Mouse (Mus musculus): Measurements from ENCODE around the gene Gsg1.

DNA sequence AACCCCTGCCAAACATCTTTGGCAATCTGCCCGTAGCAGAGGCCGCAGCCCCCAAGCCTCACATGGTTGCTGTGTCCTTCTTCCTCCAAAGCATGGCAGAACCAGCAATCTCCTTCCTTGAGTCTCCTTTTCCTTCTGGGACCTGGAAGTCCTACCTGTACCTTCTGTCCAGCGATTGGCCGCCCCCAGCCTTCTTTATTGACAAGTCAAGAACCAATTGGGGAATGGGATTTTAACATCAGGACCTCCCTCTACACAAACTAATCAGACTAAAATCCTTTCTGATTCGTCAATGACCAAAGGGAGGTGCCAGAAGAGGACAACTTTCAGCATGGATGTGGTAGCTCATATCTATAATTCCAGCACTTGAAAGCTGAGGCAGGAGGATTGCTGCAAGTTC, 34.2 kb downstream of the Gsg1 start:
- TF ChIP-seq CTCF (IDR thresholded peaks at IDR 0.05; ENCODE audit: low read depth), result no peak
- no peak for TF ChIP-seq EP300 (IDR thresholded peaks at IDR 0.05; ENCODE audit: low read depth)

All from liver, postnatal 0 days (tissue).